Mouse (Mus musculus): Measurements from ENCODE around the gene Ehbp1l1. TPM values are rescaled to one million over a fixed set of nuclear protein-coding genes. Genes with fewer than 3 reads are reported as not detected.

The Ehbp1l1 gene
- total RNA-seq, 1 experiment from 2014 or later: 29.1 TPM

GRCm38 (mm10) chr19:5734325-5734724 is 8.2 kb upstream of the Ehbp1l1 start:
- DNase-seq: no peak

- peak; percentile 96 for DNase-seq
Measured at GRCm38 (mm10) chr19:5731264-5731978, 5.3 kb upstream of the Ehbp1l1 start.

- peak; percentile 71 for DNase-seq
Measured at GRCm38 (mm10) chr19:5730314-5731186, 4.4 kb upstream of the Ehbp1l1 start.

GRCm38 (mm10) chr19:5729444-5729815 is 3.3 kb upstream of the Ehbp1l1 start, which contains the start of gene Fam89b:
Gene Fam89b (minus strand): TSS chr19:5729653.
- peak; percentile 95 for DNase-seq

- DNase-seq: peak; percentile 80
Measured at GRCm38 (mm10) chr19:5728631-5729443, 2.7 kb upstream of the Ehbp1l1 start.

GRCm38 (mm10) chr19:5727701-5728100 is 1.6 kb upstream of the Ehbp1l1 start:
- DNase-seq: peak; percentile 92

GRCm38 (mm10) chr19:5726961-5727578 is 953 bp upstream of the Ehbp1l1 start:
- no peak for DNase-seq

GRCm38 (mm10) chr19:5725029-5725707 is 949 bp downstream of the Ehbp1l1 start:
- DNase-seq: peak; percentile 52

GRCm38 (mm10) chr19:5724549-5724941 is 1.6 kb downstream of the Ehbp1l1 start:
- peak; percentile 82 for DNase-seq

- no peak for DNase-seq
Measured at GRCm38 (mm10) chr19:5723934-5724548, 2.1 kb downstream of the Ehbp1l1 start.

GRCm38 (mm10) chr19:5722848-5723425 is 3.2 kb downstream of the Ehbp1l1 start:
- DNase-seq: no peak

GRCm38 (mm10) chr19:5721233-5721632 is 4.9 kb downstream of the Ehbp1l1 start:
- DNase-seq: no peak

GRCm38 (mm10) chr19:5716955-5717354 is 9.2 kb downstream of the Ehbp1l1 start:
- DNase-seq: peak; percentile 61

GRCm38 (mm10) chr19:5715793-5716688 is 10.1 kb downstream of the Ehbp1l1 start:
- DNase-seq: peak; percentile 53

GRCm38 (mm10) chr19:5713730-5714129 is 12.4 kb downstream of the Ehbp1l1 start:
- peak; percentile 77 for DNase-seq

GRCm38 (mm10) chr19:5713255-5713654 is 12.9 kb downstream of the Ehbp1l1 start:
- DNase-seq: no peak

- DNase-seq: no peak
Measured at GRCm38 (mm10) chr19:5711907-5712460, 14.1 kb downstream of the Ehbp1l1 start.

- peak; percentile 89 for DNase-seq
Measured at GRCm38 (mm10) chr19:5711218-5711617, 14.9 kb downstream of the Ehbp1l1 start.

GRCm38 (mm10) chr19:5710581-5710980 is 15.5 kb downstream of the Ehbp1l1 start:
- DNase-seq: no peak
